Mouse (Mus musculus) heart, embryonic 12.5 days (tissue): ENCODE measurements around the gene Tfr2. TPM values are rescaled to one million over a fixed set of nuclear protein-coding genes. Genes with fewer than 3 reads are reported as not detected.
A peak's percentile ranks its signal among the peaks of the same experiment; 100 is the strongest.

ENCODE experiments used
- ATAC-seq: fragments of 200-750 bp; cut with Nextera tagmentation; 2 replicates; pipeline ENCODE4 v1.8.0; 2017; ENCODE audit warnings: moderate TSS enrichment, moderate library complexity; ENCODE audit not compliant: insufficient number of reproducible peaks, low FRiP score
- H3K27ac ChIP-seq: fragments of 300-500 bp; sonication (generic); 2 replicates; pipeline ENCODE4 v1.5.1; 2016; ENCODE audit warnings: mild to moderate bottlenecking, moderate library complexity; ENCODE audit not compliant: poor library complexity, severe bottlenecking
- H3K27me3 ChIP-seq: fragments of 300-500 bp; sonication (generic); replicated peaks from 2 replicates; pipeline ENCODE4 v1.6.1; 2016; ENCODE audit warnings: mild to moderate bottlenecking, moderate library complexity
- H3K36me3 ChIP-seq: fragments of 300-500 bp; sonication (generic); 2 replicates; pipeline ENCODE4 v1.6.1; 2016; ENCODE audit warnings: mild to moderate bottlenecking, moderate library complexity
- H3K4me1 ChIP-seq: fragments of 300-500 bp; sonication (generic); replicated peaks from 2 replicates; pipeline ENCODE4 v1.6.1; 2016; ENCODE audit warnings: mild to moderate bottlenecking
- H3K4me2 ChIP-seq: fragments of 300-500 bp; sonication (generic); 2 replicates; pipeline ENCODE4 v1.6.1; 2016; ENCODE audit warnings: mild to moderate bottlenecking, moderate library complexity
- H3K4me3 ChIP-seq: fragments of 300-500 bp; sonication (generic); 2 replicates; pipeline ENCODE4 v1.5.1; 2016; ENCODE audit warnings: mild to moderate bottlenecking
- H3K9ac ChIP-seq: fragments of 300-500 bp; sonication (generic); 2 replicates; pipeline ENCODE4 v1.6.1; 2016; ENCODE audit warnings: mild to moderate bottlenecking, moderate library complexity
- H3K9me3 ChIP-seq: fragments of 300-500 bp; sonication (generic); replicated peaks from 2 replicates; pipeline ENCODE4 v1.6.1; 2016; ENCODE audit warnings: mild to moderate bottlenecking, moderate library complexity
- WGBS: fragments of 180-500 bp; shearing (Covaris S2); methylation state at CpG from one replicate; pipeline ENCODE4 v1.1.7; 2016; 5-methylcytosine and 5-hydroxymethylcytosine counted together
- polyA plus RNA-seq: library from polyadenylated mRNA; unstranded; fragments of >200 nt; fragmentation: Nextera tagmentation; extraction: Ambion mirVana; gene quantifications from 2 replicates; pipeline ENCODE4 v1.2.1, GENCODE M21; 2016

Gene Tfr2
- polyA plus RNA-seq, 1 experiment from 2014 or later, result 1.9 TPM

DNA sequence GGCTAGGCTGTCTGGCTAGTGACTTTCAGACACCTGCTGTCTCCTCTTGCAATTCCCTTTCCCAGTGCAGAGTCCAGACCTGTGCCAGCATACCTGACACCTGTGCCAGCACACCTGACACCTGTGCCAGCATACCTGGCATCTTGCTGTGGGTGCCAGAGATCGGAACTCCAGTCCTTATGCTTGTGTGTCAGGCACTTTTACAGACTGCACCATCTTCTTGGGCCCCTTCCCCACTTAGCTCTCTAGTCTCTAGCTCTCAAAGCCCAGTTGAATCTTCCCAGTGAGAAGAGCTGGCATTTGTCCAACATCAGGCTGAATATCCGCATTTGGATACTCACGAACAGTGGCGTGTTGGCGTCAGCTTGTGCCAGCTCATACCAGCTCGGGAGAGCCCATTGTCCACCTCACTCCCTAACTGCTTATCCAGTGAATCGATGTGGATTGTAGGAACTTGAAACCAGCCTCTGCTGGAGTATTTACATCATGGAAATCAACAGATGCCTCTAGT lies 30.3 kb upstream of the Tfr2 start:
- Histone ChIP-seq H3K4me1 (peaks cover 4% of the 10 kb centered on the region; the same call in 1 of the 2 replicates), H3K4me2 (no peak overlapping the region), H3K9me3 (no peaks in the 10 kb centered on the region), H3K27me3 (0 out of 2 replicates have a peak, but pooled peaks cover 3% of the 10 kb centered on the region), H3K27ac (no peak overlapping the region), H3K4me3 (no peak overlapping the region), H3K36me3 (no peaks in the 10 kb centered on the region), H3K9ac (no peak overlapping the region)
- no peak for ATAC-seq
- WGBS, result 55% methylated on average over 7 of the region's 7 CpGs

DNA sequence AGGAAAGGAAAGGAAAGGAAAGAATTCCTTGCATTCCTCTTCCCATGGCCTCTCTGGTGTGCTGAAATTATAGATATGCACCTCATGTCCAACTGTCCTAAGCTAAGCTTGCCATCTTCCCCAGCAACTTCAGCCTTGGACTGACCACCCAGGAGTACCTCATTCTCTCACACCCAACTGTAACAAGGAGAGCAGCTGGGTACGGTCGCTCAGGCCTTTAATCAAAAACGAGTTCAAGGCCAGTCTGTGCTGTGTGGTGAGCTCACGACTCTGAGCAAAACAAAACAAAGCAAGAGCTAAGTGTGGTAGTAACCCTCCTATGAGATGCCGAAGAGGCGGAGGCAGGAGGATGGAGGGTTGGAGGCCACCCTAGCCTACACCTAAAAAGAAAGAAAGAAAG lies 28.6 kb upstream of the Tfr2 start:
- no peaks in the 10 kb centered on the region for H3K9me3 ChIP-seq
- no peak overlapping the region for H3K4me3 ChIP-seq
- no peak overlapping the region for H3K27ac ChIP-seq
- H3K9ac ChIP-seq, result no peak overlapping the region
- no peak overlapping the region for H3K4me2 ChIP-seq
- ATAC-seq, result no peak
- 67% methylated on average over 6 of the region's 6 CpGs for WGBS
- H3K4me1 ChIP-seq, result peaks cover 4% of the 10 kb centered on the region; the same call in 1 of the 2 replicates
- no peaks in the 10 kb centered on the region for H3K36me3 ChIP-seq
- 0 out of 2 replicates have a peak, but pooled peaks cover 9% of the 10 kb centered on the region for H3K27me3 ChIP-seq

DNA sequence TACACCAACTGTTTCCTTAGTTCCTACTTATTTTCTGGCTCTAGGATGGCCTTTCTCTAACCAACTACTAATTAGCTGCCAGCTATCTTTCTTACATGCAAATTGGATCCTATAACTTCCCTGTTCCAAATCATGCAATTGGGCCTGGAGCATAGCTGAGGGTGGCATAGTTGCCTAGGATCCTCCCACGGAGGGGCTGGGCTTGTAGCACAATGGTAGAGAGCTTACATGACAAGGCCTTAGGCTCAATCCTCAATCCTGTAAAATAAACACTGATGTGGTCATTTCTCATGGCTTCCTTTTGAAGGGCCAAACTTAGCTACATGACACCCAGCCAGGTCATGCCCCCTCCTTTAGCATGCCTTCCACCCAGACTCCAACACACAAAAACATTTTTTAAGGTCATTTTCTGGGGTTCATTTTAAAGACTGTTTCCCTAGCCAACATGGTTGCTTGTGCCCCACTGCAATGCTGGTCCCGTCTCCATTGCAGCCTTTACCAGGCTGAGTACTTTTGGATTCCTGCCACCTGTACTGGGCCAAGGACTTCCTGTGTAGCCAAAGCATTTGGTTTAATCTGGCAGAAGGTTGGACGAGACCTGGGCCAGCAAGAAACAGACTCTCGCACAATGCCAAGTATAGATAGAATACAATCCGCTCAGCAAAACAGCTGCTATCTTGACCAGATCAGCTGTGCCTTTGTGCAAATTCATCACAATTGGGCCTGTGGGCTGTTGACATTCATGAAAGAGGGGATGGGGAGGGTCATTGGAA lies 27.7 kb upstream of the Tfr2 start:
- no peak overlapping the region for H3K4me3 ChIP-seq
- no peak overlapping the region for H3K4me2 ChIP-seq
- H3K27me3 ChIP-seq, result 0 out of 2 replicates have a peak, but pooled peaks cover 9% of the 10 kb centered on the region
- H3K36me3 ChIP-seq, result no peaks in the 10 kb centered on the region
- peaks cover 4% of the 10 kb centered on the region; the same call in 1 of the 2 replicates for H3K4me1 ChIP-seq
- no peak overlapping the region for H3K9ac ChIP-seq
- ATAC-seq, result no peak
- no peaks in the 10 kb centered on the region for H3K9me3 ChIP-seq
- WGBS, result 59% methylated on average over 5 of the region's 5 CpGs
- no peak overlapping the region for H3K27ac ChIP-seq

DNA sequence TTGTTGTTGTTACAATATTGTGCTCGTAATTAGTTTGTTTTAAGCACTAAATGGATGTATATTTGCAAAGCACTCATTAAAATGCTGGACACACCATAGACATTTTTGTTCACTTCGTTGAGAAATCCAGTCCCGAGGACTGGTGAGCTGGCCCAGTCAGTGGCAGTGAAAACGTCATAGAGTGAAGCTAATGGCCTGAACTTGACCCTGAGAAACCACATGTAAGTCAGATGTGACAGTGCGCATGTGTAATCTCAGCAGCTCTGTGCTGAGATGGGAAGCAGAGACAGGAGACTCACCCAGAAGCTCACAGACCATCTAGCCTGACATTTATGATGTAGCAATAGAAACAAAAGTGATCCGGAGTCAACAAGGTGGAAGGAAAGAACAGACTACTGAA lies 24.7 kb upstream of the Tfr2 start:
- no peaks in the 10 kb centered on the region for H3K9me3 ChIP-seq
- no peaks in the 10 kb centered on the region for H3K36me3 ChIP-seq
- H3K4me2 ChIP-seq, result no peak overlapping the region
- no peaks in the 10 kb centered on the region for H3K4me1 ChIP-seq
- H3K9ac ChIP-seq, result no peak overlapping the region
- no peak overlapping the region for H3K27ac ChIP-seq
- WGBS, result 69% methylated on average over 6 of the region's 6 CpGs
- ATAC-seq, result no peak
- H3K27me3 ChIP-seq, result 0 out of 2 replicates have a peak, but pooled peaks cover 5% of the 10 kb centered on the region
- no peak overlapping the region for H3K4me3 ChIP-seq

DNA sequence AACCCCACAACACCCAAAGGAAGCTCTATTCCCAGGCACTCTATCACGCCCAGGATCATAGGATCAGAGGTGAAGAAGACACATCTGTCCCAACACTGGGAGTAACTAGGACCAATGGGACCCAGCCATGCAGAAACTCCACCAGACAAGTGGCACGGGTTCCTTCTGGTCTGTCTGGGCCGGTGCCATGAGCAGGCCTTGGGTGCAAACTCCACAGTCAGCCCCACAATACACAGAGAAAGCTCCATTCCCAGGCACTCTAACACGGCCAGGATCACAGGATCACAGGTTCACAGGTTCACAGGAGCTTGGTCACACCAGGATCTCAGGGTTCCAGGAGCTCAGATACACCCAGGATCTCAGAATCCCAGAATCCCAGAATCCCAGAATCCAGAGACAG lies 24.0 kb upstream of the Tfr2 start:
- Histone ChIP-seq H3K4me1 (no peaks in the 10 kb centered on the region), H3K27ac (no peak overlapping the region), H3K4me3 (no peak overlapping the region), H3K9me3 (no peaks in the 10 kb centered on the region), H3K4me2 (no peak overlapping the region), H3K27me3 (0 out of 2 replicates have a peak, but pooled peaks cover 5% of the 10 kb centered on the region), H3K36me3 (no peaks in the 10 kb centered on the region), H3K9ac (no peak overlapping the region)
- ATAC-seq, result no peak
- WGBS, result 56% methylated on average over 4 of the region's 4 CpGs

DNA sequence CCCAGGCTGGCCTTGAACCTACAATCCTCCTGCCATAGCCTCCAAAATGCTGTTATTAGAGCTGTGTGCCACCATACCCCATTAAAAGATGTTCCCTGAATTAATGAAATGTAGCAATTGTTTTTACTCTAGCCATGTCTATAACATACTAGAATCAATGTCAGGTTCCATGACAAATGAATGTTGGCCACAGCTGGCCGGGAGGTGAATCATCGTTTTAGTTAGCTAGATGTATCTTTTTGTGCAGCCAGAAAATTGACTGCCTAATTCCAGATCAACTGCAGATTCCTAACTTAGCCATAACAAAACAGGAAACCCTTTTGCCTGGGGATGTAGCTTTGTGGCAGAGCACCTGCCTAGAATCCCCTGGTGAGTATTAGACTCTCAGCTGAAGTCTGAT lies 19.8 kb upstream of the Tfr2 start:
- Histone ChIP-seq H3K9ac (no peak overlapping the region), H3K4me1 (peaks cover 4% of the 10 kb centered on the region; the same call in 1 of the 2 replicates), H3K27ac (no peak overlapping the region), H3K4me2 (no peak overlapping the region), H3K27me3 (peaks cover 24% of the 10 kb centered on the region), H3K4me3 (no peak overlapping the region), H3K9me3 (no peaks in the 10 kb centered on the region), H3K36me3 (no peaks in the 10 kb centered on the region)
- WGBS, result 77% methylated on average over 2 of the region's 2 CpGs
- no peak for ATAC-seq

DNA sequence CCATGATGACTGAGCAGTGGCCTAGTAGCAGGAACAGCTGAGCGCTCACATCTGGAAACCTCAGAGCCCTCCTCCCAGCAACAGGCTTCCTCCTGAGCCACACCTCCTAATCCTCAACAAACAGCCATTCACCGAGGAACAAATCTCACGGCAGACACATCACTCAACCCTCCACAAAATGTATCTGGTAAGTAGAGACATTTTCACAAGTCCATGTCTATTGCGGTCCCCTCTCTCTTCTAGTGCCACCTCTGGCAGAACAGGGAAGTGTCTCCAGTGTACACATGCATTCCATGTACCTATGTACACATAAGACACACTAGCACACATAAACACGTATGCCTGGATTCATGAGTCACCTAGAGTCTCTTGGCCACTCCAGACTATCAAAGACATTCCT lies 18.5 kb upstream of the Tfr2 start:
- no peak overlapping the region for H3K4me3 ChIP-seq
- H3K27me3 ChIP-seq, result peaks cover 29% of the 10 kb centered on the region
- H3K4me2 ChIP-seq, result no peak overlapping the region
- no peaks in the 10 kb centered on the region for H3K36me3 ChIP-seq
- WGBS, result 71% methylated on average over 5 of the region's 5 CpGs
- H3K4me1 ChIP-seq, result peaks cover 4% of the 10 kb centered on the region; the same call in 1 of the 2 replicates
- no peak for ATAC-seq
- H3K9ac ChIP-seq, result no peak overlapping the region
- H3K9me3 ChIP-seq, result no peaks in the 10 kb centered on the region; the same call in 1 of the 2 replicates
- H3K27ac ChIP-seq, result no peak overlapping the region

DNA sequence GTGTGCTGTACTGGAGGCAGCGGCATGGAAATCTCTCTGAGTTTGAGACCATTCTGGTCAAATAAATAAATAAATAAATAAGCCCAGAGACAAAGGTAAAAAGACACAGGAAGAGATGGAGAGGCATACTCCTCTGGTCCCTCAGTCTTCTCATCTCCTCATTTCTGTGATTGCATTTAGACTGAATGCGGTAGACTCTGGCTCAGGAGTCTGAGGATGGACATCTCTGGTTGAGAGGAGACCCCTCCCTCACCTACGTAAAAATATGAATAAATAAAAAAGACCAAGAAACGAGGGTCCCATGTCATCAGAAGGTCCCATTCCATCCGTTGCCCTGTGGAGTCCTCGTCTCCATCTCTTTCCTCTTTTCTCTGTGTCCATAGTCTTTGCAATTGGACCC lies 16.6 kb upstream of the Tfr2 start:
- H3K4me3 ChIP-seq, result peak overlapping the region; percentile 8; the same call in 1 of the 2 replicates
- no peak overlapping the region for H3K27ac ChIP-seq
- no peak for ATAC-seq
- 25% methylated on average over 6 of the region's 6 CpGs for WGBS
- H3K9me3 ChIP-seq, result no peaks in the 10 kb centered on the region; the same call in 1 of the 2 replicates
- H3K36me3 ChIP-seq, result no peaks in the 10 kb centered on the region
- H3K4me2 ChIP-seq, result peak overlapping the region; percentile 51
- H3K9ac ChIP-seq, result no peak overlapping the region
- peaks cover 4% of the 10 kb centered on the region; the same call in 1 of the 2 replicates for H3K4me1 ChIP-seq
- H3K27me3 ChIP-seq, result peaks cover 31% of the 10 kb centered on the region

DNA sequence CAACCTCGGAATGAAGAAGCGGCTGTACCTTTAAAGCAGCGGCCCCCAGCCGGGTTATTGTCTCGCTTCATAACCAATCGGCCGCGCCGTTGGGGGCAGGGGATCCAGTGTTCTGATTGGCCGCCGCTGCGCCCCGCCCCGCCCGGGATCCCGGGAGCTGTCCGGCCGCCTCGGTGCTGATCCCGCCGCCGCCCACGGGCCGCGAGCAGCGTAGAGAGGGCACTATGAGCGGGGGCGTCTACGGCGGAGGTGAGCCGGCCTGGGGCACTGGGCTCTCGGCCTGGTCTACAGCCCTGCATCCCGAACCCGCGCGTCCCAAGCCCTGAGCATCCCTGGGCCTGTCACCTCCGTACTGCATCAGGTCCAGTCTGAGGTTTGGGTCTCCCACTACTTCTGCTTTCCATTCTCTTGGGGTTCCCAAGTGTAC lies 16.2 kb upstream of the Tfr2 start, which contains the start of gene Actl6b:
Gene Actl6b, plus strand, starts transcription at position 107 of the 427 bp plus-strand sequence.
- H3K4me1 ChIP-seq, result peaks cover 4% of the 10 kb centered on the region; the same call in 1 of the 2 replicates
- peak within 1 kb of the TSS; percentile 51 for H3K4me2 ChIP-seq
- peaks cover 31% of the 10 kb centered on the region for H3K27me3 ChIP-seq
- no peaks in the 10 kb centered on the region; the same call in 1 of the 2 replicates for H3K9me3 ChIP-seq
- H3K27ac ChIP-seq, result no peak within 1 kb of the TSS
- 1% methylated on average over 36 of the region's 37 CpGs for WGBS
- H3K9ac ChIP-seq, result no peak within 1 kb of the TSS
- ATAC-seq, result peak; percentile 57
- H3K36me3 ChIP-seq, result no peaks in the 10 kb centered on the region
- H3K4me3 ChIP-seq, result peak within 1 kb of the TSS; percentile 8; the same call in 1 of the 2 replicates

DNA sequence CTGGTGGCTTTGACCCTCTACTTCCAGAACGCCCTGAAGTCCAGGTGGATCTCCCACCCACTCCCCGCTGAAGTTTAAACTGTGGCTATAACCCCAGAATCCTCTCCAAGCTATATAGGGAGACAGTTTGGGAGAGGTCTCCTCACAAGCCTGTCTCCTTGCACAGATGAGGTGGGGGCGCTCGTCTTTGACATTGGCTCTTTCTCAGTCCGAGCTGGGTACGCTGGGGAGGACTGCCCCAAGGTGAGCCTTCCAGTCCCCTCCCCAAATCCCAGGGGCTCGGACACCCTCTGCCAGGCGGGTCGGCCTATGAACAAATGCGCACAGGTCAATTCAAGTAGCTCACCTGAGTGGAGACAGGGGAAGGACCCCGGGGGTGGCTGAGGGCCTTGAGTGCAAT lies 15.7 kb upstream of the Tfr2 start:
- Histone ChIP-seq H3K36me3 (no peaks in the 10 kb centered on the region), H3K9ac (no peak overlapping the region), H3K4me1 (peaks cover 4% of the 10 kb centered on the region; the same call in 1 of the 2 replicates), H3K27ac (no peak overlapping the region), H3K4me3 (peak overlapping the region; percentile 8; the same call in 1 of the 2 replicates), H3K27me3 (peaks cover 34% of the 10 kb centered on the region), H3K4me2 (peak overlapping the region; percentile 51; the same call in 1 of the 2 replicates), H3K9me3 (no peaks in the 10 kb centered on the region; the same call in 1 of the 2 replicates)
- no peak; the same call in 1 of the 2 replicates for ATAC-seq
- 42% methylated on average over 11 of the region's 11 CpGs for WGBS

DNA sequence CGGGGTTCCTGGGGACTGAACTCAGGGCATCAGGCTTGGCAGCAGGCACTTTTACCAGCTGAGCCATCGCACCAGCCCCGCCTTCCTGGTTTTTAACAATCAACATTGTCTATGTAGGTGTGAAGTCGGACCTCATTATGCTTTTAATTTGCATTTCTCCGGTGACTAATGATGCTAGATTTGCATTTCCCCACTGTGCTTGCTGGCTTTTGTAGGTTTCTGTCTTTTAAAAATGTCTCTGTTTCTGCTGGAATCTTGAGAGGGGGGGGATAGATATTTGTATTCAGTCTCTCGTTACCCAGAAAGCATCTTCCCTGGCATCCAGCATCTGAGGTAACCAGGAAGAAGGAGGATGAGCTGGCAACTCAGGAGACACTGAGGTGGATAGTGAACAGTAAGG lies 8.1 kb upstream of the Tfr2 start:
- Histone ChIP-seq H3K4me3 (no peak overlapping the region), H3K4me2 (no peak overlapping the region), H3K27ac (no peak overlapping the region), H3K36me3 (no peaks in the 10 kb centered on the region), H3K27me3 (peaks cover 7% of the 10 kb centered on the region), H3K4me1 (no peaks in the 10 kb centered on the region), H3K9ac (no peak overlapping the region), H3K9me3 (no peaks in the 10 kb centered on the region)
- whole genome bisulfite sequencing, result 54% methylated on average over 6 of the region's 6 CpGs
- ATAC-seq, result no peak
